Mouse (Mus musculus): ENCODE measurements around the gene Vsig10.
A peak's percentile ranks its signal among the peaks of the same experiment; 100 is the strongest.
"Not testable (repeated sequence)": the region's sequence is repeated elsewhere in the genome, so short reads cannot be mapped to it uniquely, and the experiment has no call there.

The Vsig10 gene

GRCm38 (mm10) chr5:117356365-117357128 lies 37.7 kb downstream of the Vsig10 start:
- DNase-seq: peak; percentile 60 to 67

GRCm38 (mm10) chr5:117357129-117357477 lies 38.2 kb downstream of the Vsig10 start, which contains the start of gene Wsb2:
Wsb2 (plus strand) TSS chr5:117357304.
- peak; percentile 90 to 96 for DNase-seq

GRCm38 (mm10) chr5:117357478-117358247 lies 38.8 kb downstream of the Vsig10 start:
- DNase-seq: peak in 1 of 2 experiments; percentile 45

GRCm38 (mm10) chr5:117358248-117358630 lies 39.4 kb downstream of the Vsig10 start:
- DNase-seq: no peak

GRCm38 (mm10) chr5:117358725-117359124 lies 39.8 kb downstream of the Vsig10 start:
- peak; percentile 82 to 93 for DNase-seq

GRCm38 (mm10) chr5:117359497-117360227 lies 40.8 kb downstream of the Vsig10 start:
- DNase-seq: peak; percentile 66 to 72

GRCm38 (mm10) chr5:117360228-117360515 lies 41.3 kb downstream of the Vsig10 start:
- peak; percentile 69 to 80 for DNase-seq

- DNase-seq: peak; percentile 71 to 85
Observed at GRCm38 (mm10) chr5:117360631-117361541, 42.0 kb downstream of the Vsig10 start.

GRCm38 (mm10) chr5:117361590-117361989 lies 42.7 kb downstream of the Vsig10 start:
- DNase-seq: no peak

- DNase-seq: peak; percentile 62 to 66
Observed at GRCm38 (mm10) chr5:117363066-117363782, 44.3 kb downstream of the Vsig10 start.

GRCm38 (mm10) chr5:117364821-117365220 lies 45.9 kb downstream of the Vsig10 start:
- DNase-seq: no peak

- DNase-seq: peak; percentile 58 to 72
Observed at GRCm38 (mm10) chr5:117365904-117366561, 47.1 kb downstream of the Vsig10 start.

- DNase-seq: peak in 1 of 2 experiments; percentile 53
Observed at GRCm38 (mm10) chr5:117367206-117367605, 48.3 kb downstream of the Vsig10 start.

GRCm38 (mm10) chr5:117370592-117370991 lies 51.7 kb downstream of the Vsig10 start:
- DNase-seq: peak; percentile 70 to 83

GRCm38 (mm10) chr5:117373418-117373817 lies 54.5 kb downstream of the Vsig10 start:
- DNase-seq: no peak

GRCm38 (mm10) chr5:117374372-117375049 lies 55.6 kb downstream of the Vsig10 start:
- no peak for DNase-seq

- no peak for DNase-seq
Observed at GRCm38 (mm10) chr5:117376331-117376761, 57.5 kb downstream of the Vsig10 start.

- not testable (repeated sequence) for DNase-seq
Observed at GRCm38 (mm10) chr5:117377731-117378130, 58.8 kb downstream of the Vsig10 start.

- no peak for DNase-seq
Observed at GRCm38 (mm10) chr5:117380199-117380598, 61.3 kb downstream of the Vsig10 start.

GRCm38 (mm10) chr5:117381785-117382184 lies 62.9 kb downstream of the Vsig10 start:
- no peak for DNase-seq

Data from kidney, postnatal 36 days (tissue).